Mouse (Mus musculus) A20 (cell line): ENCODE measurements around the gene Cdkn1c.

Experiments used
- DNase-seq: peaks from one replicate; pipeline ENCODE4 v3.0.0-alpha.2; 2011; ENCODE audit warnings: low read depth, low spot score

Cdkn1c gene

DNA sequence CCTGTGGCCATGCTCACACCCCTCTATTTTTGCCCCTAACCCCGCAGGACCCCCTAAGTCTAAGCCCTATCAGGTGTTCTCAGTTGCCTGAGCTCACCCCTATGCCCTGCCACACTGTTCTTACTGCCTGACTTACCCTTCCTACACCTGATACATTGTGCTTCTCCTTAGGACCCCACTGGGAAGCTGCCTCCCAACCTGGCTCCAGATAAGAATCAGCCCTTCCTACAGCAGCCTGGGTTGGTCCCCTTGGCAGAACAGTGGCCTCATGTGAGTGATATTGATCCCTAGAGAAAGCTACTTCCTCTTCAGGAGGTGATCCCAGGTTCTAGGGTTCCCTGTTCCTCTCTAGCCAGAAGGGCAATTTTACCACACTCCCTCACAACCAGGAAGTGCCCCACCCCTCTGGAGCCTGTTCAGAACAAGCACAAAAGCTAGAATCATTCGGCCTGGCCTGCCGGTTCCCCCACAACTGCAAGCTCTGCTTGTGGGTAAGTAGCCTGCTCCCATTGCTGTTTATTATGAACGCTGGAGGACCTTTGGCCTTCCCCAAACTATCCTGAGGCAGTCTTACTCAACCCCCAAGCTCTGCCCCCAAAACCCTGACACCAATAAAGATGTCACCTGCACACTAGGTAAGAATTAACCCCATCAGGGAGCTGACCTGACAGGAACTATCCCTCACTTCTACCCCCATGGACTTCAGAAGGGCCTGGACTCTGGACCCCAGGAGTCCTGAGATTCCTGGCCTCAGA, 12.7 kb upstream of the Cdkn1c start, which contains the start of gene Slc22a18:
Slc22a18 (plus strand) TSS at position 390 of the 755 bp plus-strand sequence.
- DNase-seq, result no peak

DNA sequence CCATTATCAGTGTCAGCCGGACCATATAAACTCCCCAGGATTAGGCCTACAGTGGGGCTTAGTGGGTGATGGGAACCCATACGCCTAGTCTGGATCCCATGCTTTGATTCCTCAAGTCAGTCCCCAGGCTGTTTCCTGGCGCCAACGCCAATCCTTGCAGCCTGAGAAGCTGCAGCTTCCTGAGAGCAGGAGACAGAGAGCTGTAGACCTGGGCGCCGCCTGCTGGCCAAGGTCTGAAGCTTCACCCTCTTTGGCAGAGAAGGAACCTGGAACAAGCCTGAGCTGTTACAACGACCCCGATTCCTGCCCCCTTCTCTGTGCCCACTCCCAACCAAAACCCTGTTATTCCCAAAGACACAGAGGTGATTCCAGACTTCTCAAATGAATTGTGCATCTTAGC, 9.1 kb upstream of the Cdkn1c start:
- peak; percentile 50 for DNase-seq

DNA sequence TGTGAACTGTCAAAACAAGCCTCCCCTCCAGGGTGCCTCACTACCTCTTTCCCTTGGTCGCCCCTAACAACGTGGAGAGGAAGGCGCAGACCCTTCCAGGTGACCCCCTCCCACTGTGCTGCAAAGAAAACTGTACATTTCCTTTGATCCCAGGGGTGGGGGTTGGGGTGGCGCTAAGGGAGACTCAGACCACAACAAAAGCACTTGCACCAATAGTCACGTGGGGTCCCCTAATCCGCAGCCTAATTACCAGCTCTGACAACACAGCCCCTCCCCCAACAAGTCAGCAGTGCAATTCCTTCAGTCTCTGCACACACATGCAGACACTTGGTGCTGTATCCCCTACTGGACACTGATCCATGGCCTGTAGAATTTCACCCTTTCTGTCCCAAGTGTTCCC, 6.9 kb upstream of the Cdkn1c start:
- no peak for DNase-seq

DNA sequence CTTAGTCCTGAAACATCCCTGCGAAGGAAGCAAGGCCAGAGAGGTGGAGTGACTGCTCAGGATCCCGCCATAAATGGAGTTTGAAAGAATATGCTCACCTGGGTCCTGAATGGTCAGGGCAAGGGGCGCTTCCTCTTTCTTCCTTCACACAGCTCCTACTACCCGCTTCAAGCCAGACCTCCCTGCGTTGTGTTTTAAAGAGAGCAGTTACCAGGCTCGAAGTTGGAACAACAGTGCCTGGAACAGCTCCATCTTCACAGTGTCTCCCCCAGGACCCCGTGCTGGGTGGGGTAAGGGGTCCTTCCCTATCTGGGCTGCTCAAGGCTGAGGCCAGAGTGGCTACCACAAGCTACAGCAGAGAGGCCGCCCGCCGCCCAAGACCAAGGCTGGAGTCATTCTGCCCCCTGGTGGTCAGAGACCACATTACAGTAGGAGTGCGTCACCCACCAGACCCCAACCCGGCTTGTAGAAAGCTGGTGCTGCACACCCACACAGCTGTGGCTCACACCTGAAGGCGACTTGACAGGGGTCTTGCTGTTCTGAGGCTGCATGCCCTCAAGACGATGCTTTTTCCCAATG, 5.3 kb upstream of the Cdkn1c start:
- DNase-seq, result peak; percentile 76

DNA sequence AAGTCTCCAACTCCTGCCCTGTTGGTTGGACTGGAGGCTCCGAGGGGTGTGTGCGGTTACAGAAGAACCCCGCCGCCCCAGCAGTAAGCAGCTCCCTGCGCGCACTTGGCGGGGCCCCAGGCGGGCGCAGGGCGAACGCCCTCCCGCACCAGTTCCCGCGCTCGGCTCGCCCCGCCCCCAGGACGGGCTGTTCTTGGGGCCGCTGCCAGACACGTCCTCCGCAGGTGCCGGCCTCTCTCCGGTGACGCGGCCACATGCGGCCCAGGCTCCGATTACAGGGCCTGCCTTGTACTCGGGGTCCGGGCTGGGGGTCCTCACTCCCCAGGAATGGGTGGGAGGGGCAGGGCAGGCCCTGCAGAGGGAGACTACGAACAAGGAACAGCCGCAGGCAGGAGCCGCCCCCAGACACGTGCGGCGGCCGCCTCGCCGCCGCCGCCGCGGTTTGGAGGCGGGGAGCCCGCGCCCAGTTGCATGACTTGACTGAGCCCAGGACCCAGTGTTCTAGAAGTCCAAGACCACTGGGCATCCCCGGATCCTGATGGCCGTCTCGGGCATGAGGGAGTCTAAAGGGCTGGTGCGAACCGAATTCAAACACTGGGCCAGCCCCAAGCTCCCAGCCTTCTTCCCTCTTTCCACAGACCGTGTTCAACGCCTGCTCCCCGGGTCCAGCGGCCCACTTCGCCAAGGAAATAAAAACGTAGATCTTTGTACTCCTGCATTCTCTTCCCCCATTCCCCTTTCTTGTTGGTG, 4.1 kb upstream of the Cdkn1c start:
- no peak for DNase-seq

DNA sequence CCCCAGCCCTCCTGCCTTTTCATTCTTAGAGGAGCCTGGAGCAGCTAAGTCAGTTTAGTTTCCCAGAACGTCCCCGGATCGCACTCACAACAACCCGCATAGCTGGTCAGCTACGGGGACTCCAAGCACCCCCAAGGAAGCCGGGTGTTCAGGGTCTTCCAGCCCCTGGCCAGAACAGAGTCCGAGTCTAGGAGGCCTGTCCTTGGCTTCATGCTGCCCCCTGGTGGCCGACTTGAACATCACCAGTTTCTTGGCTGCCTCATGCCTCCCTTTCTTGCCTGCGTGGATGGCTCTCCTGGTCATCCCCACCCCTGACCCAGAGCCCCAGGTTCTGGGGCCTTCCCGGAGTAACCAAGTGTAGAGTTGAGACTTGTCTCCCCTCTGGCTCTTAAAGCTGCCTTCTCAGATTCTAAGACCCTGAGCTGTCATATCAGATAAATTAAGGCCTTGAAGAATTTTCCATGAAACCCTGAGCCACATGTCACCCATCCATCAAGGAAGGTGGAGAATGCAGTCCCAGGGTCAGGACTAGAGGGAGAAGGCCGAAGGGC, 3.1 kb upstream of the Cdkn1c start:
- DNase-seq, result peak; percentile 54

DNA sequence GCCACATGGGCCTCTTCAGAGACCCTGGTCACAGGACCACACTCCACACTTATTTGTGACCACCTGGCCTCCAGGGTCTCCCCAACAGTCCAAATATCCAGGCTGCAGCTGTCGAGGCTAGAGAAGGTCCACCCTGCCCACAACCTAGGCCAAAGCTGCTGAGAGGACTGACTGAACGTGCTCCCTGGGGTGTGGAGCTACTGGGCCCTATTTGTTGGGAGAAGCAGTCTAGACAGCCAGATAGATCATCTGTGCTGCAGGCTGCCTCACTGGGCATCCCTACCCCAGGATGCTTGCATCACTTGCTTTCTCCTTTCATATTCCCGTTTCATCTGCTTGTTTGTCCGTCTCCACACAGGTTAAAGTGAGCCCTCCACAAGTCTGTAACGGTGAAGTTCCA, 1.7 kb upstream of the Cdkn1c start:
- DNase-seq, result no peak

DNA sequence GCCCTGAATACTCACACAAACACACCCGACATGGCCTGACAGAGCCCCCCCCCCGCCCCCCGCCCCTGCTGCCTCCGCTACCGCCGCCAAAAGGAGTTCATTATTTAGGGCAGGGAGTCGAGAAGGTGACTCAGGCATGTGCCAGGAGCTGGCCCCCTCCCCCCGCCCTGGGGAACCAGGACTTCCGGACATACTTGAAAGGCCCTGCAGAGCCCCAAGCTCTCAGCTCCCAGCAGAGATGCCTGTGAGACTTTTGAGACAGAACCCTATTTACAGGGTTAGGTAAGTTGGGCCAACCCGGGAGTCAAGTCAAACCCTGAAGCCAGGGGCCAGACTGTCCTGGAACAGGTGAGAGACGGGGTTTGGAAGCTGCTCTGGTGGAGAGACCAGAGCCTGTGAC, 1.1 kb upstream of the Cdkn1c start:
- DNase-seq, result no peak

DNA sequence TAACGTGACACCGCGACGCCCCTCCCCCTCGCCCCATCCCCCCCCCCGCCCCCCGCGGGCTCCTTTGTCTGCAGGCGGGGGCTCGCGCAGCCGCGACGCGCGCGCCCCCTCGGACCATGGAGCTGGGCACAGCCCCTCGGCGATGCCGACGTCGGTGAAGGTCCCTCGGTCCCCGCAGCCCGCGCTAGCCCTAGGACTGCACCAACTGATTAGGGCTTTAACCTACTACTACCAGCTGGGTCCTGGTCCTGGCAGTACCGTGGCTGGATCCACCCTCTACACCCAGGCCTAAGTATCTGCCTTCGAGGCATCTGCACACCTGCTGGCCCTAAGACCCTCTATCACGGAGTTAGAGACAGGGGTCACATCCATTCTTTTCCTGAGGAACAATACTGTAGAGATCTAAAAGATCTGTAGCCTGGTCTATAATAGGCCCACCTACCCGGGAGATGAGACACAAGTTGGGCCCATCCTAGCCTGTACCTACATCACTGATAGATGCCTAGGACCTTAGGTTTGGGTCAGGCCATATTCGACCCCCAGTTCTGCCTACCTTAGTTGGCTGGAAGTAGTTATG, 532 bp upstream of the Cdkn1c start:
- no peak for DNase-seq

DNA sequence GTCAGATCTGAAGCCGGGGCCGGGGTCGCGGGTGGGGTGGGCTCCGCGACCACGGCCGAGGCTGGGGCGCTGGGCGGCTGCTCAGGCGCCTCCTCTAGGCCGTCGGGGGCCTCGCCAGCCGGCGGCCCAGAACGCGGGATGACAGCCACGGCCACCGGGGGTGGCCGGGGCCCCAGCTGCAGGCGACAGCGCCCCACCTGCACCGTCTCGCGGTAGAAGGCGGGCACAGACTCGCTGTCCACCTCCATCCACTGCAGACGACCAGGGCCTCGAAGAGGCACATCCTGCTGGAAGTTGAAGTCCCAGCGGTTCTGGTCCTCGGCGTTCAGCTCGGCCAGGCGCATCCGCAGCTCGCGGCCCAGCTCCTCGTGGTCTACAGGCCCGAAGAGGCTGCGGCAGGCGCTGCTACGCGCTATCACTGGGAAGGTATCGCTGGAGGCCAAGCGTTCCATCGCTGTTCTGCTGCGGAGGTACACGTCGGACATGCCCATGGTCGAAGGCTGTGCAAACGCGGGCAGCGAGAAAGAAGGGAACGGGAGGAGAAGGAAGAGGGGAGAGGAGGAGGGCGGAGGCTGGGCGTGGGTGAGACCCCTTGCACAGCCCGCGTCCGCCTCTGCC, 524 bp downstream of the Cdkn1c start:
- DNase-seq, result no peak

DNA sequence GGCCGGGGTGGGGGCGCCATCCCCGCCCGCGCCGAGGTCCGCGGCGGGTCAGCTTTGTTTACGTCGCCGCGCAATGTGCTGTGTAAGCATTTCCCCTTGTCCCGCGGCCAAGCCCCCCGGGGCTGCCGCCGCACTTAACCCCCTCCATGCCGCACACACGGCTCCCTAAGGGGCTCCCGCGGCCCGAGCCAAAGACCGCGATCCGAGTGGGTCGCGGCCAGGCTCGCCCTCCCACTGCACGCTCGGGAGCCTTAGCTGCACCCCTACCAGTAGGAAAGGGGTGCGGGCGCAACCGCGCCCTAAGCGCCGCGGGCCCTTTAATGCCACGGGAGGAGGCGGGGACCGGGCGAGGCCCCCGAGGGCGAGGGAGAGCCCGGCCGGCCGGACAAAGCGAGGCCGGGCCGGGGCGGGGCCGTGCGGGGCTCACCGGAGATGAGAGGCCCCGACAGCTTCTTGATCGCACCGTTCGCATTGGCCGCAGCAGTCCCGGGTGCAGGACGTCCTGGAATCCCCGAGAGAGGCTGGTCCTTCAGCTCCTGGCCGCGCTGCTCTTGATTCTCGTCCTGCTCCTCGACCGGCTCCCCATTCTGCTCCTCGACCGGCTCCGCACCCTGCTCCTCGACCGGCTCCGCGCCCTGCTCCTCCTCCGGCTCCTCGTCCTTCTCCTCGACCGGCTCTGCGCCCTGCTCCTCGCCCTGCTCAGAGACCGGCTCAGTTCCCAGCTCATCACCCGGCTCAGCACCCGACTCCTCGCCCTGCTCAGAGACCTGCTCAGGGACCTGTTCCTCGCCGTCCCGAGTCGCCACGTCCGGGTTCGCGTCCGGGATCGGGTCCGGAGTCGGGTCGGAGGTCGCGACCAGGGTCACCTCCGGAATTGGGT, 1.3 kb downstream of the Cdkn1c start:
- no peak for DNase-seq

DNA sequence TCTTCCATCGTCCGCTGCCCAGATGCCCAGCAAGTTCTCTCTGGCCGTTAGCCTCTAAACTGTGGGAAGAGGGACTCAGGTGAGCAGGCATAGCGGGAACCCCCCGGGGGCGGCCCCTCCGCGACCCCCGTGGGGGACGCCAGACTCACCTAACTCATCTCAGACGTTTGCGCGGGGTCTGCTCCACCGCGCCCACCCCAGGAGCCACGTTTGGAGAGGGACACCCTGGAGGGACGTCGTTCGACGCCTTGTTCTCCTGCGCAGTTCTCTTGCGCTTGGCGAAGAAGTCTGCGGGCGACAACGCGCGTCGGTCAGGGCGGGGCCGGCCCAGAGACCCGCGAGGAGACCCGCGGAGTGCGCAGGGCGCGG, 1.9 kb downstream of the Cdkn1c start:
- no peak for DNase-seq

DNA sequence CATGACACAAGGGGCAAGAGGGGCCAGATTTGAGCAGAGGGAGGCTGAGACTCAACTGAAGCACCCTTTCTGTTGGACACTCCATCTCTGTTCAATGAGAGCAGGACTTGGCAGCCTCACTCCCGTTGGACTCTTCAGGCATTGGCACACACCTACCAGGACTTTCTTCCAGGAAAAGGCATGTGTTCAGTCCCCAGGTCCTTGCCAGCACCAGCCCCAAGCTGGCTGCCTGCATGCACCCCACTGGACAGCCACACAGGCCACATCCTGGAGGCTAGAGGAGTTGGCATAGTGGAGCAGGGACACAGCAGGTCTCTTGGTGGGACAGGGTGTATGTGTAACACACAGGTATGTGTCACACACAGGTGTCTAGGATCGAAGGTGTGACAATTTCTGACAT, 13.7 kb downstream of the Cdkn1c start:
- no peak for DNase-seq

DNA sequence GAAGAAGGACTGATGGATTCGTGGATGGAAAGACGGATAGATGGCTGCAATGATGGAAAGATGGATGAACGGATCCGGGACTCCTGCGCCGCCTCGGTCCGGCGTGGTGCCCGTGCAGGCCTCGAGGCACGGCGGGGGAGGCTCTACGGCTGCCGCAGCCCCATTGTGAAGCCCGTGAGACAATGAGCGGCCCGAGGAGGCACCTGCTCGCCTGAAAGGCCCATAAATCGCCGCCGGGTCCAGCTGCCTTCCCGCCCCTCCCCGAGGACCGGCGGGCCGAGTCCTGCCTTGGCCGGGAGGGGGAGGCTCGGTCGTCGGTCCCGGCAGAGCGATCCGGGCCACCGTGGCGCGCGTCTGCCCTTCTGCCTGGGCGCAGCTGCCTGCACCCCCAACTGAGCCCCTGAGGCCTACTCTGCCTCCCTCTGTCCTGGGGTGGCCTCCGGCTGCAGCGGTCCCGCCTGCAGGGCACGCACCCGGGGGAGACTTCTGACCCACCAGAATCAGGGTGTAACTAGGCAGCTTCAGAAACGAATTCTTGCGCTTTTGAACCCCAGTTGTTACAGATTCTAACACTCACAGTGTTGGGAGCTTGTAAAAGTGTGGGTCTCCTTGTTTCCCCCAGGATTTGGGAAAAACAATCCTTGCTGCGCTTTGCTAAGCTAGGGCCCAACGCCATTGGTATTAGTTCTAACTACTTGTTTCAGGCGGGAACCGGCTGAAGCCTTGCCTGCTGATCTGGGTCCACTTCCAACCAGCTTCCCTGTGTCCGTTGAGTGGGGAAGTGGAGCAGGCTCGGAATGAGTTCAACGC, 15.0 kb downstream of the Cdkn1c start:
- DNase-seq, result no peak

DNA sequence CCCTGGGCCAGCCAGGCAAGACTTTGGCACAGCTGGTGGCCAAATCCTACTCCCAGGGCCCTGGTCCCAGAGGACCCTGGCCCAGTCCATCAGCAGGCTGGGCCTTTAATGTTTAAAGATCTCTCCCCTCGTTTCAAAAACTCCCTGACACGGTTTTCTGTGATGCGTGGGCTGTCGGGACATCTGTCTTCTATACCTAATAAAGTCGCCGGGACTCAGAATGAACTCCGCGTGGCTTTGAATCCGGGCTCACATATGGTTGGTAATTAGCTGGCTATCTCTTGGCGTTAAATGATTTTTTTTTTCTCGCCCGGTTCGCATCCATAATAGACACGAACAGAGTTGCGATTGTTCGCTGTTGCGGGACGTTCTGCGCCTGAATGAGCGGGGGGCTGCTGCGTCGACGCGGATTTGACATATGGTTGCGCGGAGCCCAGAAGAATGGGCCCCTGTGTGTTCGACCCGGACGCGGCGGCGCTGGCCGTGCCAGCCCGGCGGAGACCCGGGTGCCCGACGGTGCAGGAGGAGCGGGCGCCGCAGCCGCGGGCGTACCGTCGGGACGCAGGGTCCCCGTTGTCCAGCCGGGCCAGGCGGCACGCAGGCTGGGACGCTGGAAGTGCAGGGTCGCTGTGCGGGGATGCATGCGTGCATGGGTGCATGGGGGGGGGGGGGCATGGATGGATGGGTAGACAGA, 15.7 kb downstream of the Cdkn1c start:
- DNase-seq, result no peak

DNA sequence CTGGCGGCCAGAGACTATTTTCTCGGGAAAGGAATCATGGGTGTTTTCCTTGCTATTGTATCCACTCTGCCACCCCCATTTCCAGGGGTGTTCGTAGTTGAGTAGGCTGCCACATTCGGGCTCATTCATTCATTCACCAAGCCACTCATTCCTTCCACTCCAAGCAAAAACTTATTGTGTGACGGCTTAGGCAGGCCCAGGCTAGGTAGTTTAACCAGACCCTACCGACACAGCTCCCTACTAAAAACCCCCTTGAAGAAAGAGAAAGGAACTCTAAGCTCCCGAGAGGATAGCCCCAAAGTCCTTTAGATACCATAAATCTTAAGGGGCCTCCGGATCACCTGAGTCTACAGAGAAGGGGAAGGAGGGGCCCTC, 16.3 kb downstream of the Cdkn1c start:
- no peak for DNase-seq

DNA sequence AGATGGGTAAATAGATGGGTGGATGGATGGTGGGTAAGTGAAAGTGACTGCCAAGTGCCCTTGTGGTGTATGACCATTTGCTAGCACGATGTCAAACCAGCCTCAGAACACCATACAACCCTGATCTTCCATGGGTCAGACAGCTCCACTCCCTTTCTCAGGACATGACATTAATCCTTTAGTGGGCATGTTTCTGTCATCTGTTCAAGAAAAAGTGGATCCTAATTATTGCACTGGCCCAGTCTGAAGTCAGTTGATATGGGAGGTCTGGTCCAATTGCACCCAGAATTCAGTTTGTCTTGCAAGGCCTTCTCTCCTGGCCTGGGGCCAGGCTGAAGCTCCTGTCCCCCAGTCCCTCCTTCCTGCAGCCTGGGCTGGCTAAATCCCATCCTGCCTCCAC, 21.9 kb downstream of the Cdkn1c start:
- no peak for DNase-seq

DNA sequence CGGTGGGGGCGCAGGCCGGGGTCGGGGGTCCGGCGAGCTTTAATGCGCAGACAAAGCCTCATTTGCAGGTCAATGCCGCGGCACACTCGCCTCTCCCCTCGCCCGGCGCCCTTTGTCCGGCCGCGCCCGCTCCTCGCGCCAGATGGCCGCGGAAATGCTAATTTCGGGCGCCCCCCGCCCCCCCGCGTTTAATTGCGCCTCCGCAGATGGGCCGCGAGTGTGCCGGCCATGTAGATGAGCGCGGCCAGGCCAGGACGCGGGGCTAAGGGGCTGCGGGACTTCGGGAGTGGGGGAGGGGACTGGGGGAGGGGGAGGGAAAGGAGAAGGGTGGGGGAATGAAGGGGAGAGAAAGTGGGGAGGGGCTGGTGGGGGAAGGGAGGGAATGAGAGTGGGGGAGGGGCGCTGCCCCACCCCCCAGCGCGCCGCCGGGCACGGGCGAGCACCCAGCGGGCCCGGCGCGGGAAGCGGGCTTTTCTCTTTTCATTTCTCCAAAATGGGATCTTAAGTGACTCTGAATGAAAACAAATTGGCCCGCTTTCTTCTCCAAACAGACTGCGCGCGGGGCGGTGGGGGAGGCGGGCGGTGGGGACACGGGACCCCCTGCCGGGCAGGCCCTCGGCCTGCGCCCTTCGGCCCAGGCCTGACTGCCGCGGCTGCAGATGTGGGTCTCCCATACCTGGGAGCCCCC, 22.8 kb downstream of the Cdkn1c start:
- no peak for DNase-seq
